Mouse (Mus musculus): ENCODE measurements around the gene Gm11985. TPM values are rescaled to one million over a fixed set of nuclear protein-coding genes. Genes with fewer than 3 reads are reported as not detected.

Gm11985 gene
- polyA plus RNA-seq, 1 experiment, result not detected

GRCm38 (mm10) chr11:7152371-7152770 is 36.0 kb downstream of the Gm11985 start:
- Histone ChIP-seq H3K4me1 (ENCODE audit: control insufficient read depth) (no peaks in the 10 kb centered on the region), H3K36me3 (ENCODE audit: control insufficient read depth) (no peaks in the 10 kb centered on the region), H3K4me3 (replicated peaks) (no peak overlapping the region), H3K9me3 (ENCODE audit: control insufficient read depth, low read length) (no peaks in the 10 kb centered on the region), H3K27me3 (ENCODE audit: control insufficient read depth) (no peaks in the 10 kb centered on the region)
- TF ChIP-seq TAL1 (IDR thresholded peaks at IDR 0.05; ENCODE audit: low read length) (no peak), GATA1 (IDR thresholded peaks at IDR 0.05; ENCODE audit: low read length) (no peak)

- Histone ChIP-seq H3K27me3 (ENCODE audit: control insufficient read depth) (no peaks in the 10 kb centered on the region), H3K4me3 (replicated peaks) (no peak overlapping the region), H3K9me3 (ENCODE audit: control insufficient read depth, low read length) (no peaks in the 10 kb centered on the region), H3K36me3 (ENCODE audit: control insufficient read depth) (no peaks in the 10 kb centered on the region), H3K4me1 (ENCODE audit: control insufficient read depth) (no peaks in the 10 kb centered on the region)
- no peak for TF ChIP-seq GATA1 (IDR thresholded peaks at IDR 0.05; ENCODE audit: low read length)
- TF ChIP-seq TAL1 (IDR thresholded peaks at IDR 0.05; ENCODE audit: low read length), result no peak
Measured at GRCm38 (mm10) chr11:7150511-7150910, 37.9 kb downstream of the Gm11985 start.

DNA sequence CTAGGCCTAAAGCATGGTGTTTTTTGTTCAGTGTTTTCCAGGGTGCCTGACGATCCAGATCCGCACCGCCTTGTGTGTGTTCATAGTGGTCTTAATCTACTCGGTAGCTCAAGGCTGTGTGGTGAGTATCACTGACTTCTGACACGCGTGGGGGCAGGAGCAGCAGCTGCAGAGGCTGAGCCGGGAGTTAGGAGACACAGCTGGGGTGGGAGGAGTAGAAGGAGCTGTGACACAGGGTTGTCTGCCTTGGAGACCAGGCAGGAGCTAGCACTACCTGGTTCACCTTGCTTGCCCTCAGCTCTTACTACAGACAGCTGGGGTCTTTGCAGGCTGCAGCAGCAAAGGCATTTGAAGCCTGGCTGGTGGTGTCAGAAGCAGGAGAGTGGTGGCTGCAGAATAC is 38.9 kb downstream of the Gm11985 start:
- TF ChIP-seq GATA1 (IDR thresholded peaks at IDR 0.05; ENCODE audit: low read length), result no peak
- no peak for TF ChIP-seq TAL1 (IDR thresholded peaks at IDR 0.05; ENCODE audit: low read length)
- no peaks in the 10 kb centered on the region for H3K9me3 ChIP-seq (ENCODE audit: control insufficient read depth, low read length)
- H3K4me1 ChIP-seq (ENCODE audit: control insufficient read depth), result no peaks in the 10 kb centered on the region
- H3K36me3 ChIP-seq (ENCODE audit: control insufficient read depth), result no peaks in the 10 kb centered on the region
- no peaks in the 10 kb centered on the region for H3K27me3 ChIP-seq (ENCODE audit: control insufficient read depth)
- H3K4me3 ChIP-seq (replicated peaks), result no peak overlapping the region

DNA sequence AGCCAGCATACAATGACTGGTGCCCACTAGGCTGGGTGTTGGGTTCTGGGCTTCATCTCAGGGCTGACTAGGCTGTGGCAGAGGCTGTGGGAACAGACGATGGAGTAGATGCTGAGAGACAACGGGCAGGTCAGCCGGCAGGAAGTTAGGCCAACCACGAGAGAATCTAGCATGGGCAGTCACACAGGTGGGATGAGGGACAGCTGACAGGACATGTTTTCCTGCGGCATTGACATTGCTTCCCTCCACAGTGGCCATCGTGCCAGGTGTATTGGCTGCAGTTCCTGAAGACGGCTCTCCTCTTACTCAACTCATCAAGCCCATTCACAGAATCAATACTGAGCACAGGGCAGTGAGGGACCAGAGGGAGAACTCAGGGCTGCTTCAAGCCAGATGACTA is 40.4 kb downstream of the Gm11985 start:
- H3K9me3 ChIP-seq (ENCODE audit: control insufficient read depth, low read length), result no peaks in the 10 kb centered on the region
- no peak overlapping the region for H3K4me3 ChIP-seq (replicated peaks)
- no peaks in the 10 kb centered on the region for H3K4me1 ChIP-seq (ENCODE audit: control insufficient read depth)
- no peaks in the 10 kb centered on the region for H3K36me3 ChIP-seq (ENCODE audit: control insufficient read depth)
- H3K27me3 ChIP-seq (ENCODE audit: control insufficient read depth), result no peaks in the 10 kb centered on the region
- TF ChIP-seq GATA1 (IDR thresholded peaks at IDR 0.05; ENCODE audit: low read length) (no peak), TAL1 (IDR thresholded peaks at IDR 0.05; ENCODE audit: low read length) (no peak)

GRCm38 (mm10) chr11:7147536-7147935 is 40.8 kb downstream of the Gm11985 start:
- no peaks in the 10 kb centered on the region for H3K36me3 ChIP-seq (ENCODE audit: control insufficient read depth)
- no peaks in the 10 kb centered on the region for H3K27me3 ChIP-seq (ENCODE audit: control insufficient read depth)
- no peaks in the 10 kb centered on the region for H3K4me1 ChIP-seq (ENCODE audit: control insufficient read depth)
- TF ChIP-seq GATA1 (IDR thresholded peaks at IDR 0.05; ENCODE audit: low read length) (no peak), TAL1 (IDR thresholded peaks at IDR 0.05; ENCODE audit: low read length) (no peak)
- no peaks in the 10 kb centered on the region for H3K9me3 ChIP-seq (ENCODE audit: control insufficient read depth, low read length)
- H3K4me3 ChIP-seq (replicated peaks), result no peak overlapping the region

- no peak overlapping the region for H3K4me3 ChIP-seq (replicated peaks)
- H3K36me3 ChIP-seq (ENCODE audit: control insufficient read depth), result no peaks in the 10 kb centered on the region
- no peak for TF ChIP-seq GATA1 (IDR thresholded peaks at IDR 0.05; ENCODE audit: low read length)
- TF ChIP-seq TAL1 (IDR thresholded peaks at IDR 0.05; ENCODE audit: low read length), result no peak
- H3K9me3 ChIP-seq (ENCODE audit: control insufficient read depth, low read length), result no peaks in the 10 kb centered on the region
- H3K27me3 ChIP-seq (ENCODE audit: control insufficient read depth), result no peaks in the 10 kb centered on the region
- no peaks in the 10 kb centered on the region for H3K4me1 ChIP-seq (ENCODE audit: control insufficient read depth)
Measured at GRCm38 (mm10) chr11:7145221-7145620, 43.1 kb downstream of the Gm11985 start.

DNA sequence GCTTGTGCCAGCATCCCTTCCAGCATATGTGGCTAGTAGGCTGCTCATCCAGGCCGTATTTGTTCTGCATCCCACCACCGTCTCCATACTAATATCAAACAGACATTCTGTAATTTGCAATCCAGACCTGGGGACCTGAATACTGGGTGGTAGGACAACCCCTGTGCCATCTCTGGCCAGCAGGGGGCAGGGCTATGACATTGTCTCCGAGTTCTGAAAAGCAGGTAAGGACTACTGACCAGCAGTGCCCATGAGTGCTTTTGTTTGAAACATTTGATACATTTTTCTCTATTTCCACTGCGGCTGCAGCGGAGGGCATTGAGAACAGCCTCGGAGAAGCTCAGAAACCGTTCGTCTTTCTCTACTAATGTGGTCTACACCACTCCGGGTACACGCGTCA is 44.0 kb downstream of the Gm11985 start:
- H3K4me1 ChIP-seq (ENCODE audit: control insufficient read depth), result no peaks in the 10 kb centered on the region
- H3K9me3 ChIP-seq (ENCODE audit: control insufficient read depth, low read length), result no peaks in the 10 kb centered on the region
- no peaks in the 10 kb centered on the region for H3K27me3 ChIP-seq (ENCODE audit: control insufficient read depth)
- no peak overlapping the region for H3K4me3 ChIP-seq (replicated peaks)
- H3K36me3 ChIP-seq (ENCODE audit: control insufficient read depth), result no peaks in the 10 kb centered on the region
- TF ChIP-seq TAL1 (IDR thresholded peaks at IDR 0.05; ENCODE audit: low read length) (no peak), GATA1 (IDR thresholded peaks at IDR 0.05; ENCODE audit: low read length) (no peak)

DNA sequence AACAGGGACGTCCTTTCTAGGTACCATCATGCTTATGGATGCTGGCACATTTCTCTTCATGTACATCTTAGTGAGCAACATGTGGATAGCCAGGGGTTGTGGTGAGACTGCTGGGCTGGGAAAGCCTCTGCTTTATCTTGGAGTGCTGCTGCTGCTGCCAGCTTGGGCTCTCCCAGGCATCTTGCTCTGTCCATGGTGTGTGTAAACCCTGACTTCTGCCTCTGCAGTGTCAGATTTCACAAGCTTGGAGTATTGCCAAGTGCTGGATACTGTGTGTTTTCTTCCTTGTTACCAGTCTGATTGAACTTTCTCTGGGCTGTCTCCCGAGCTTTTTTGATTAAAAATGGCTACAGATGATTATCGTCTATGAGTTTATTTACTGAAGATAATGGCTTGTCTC is 45.6 kb downstream of the Gm11985 start:
- Histone ChIP-seq H3K36me3 (ENCODE audit: control insufficient read depth) (no peaks in the 10 kb centered on the region), H3K4me3 (replicated peaks) (no peak overlapping the region), H3K9me3 (ENCODE audit: control insufficient read depth, low read length) (no peaks in the 10 kb centered on the region), H3K4me1 (ENCODE audit: control insufficient read depth) (peaks cover 5% of the 10 kb centered on the region), H3K27me3 (ENCODE audit: control insufficient read depth) (no peaks in the 10 kb centered on the region)
- no peak for TF ChIP-seq TAL1 (IDR thresholded peaks at IDR 0.05; ENCODE audit: low read length)
- TF ChIP-seq GATA1 (IDR thresholded peaks at IDR 0.05; ENCODE audit: low read length), result no peak

GRCm38 (mm10) chr11:7140449-7140848 is 47.9 kb downstream of the Gm11985 start:
- no peaks in the 10 kb centered on the region for H3K9me3 ChIP-seq (ENCODE audit: control insufficient read depth, low read length)
- H3K36me3 ChIP-seq (ENCODE audit: control insufficient read depth), result no peaks in the 10 kb centered on the region
- TF ChIP-seq TAL1 (IDR thresholded peaks at IDR 0.05; ENCODE audit: low read length), result no peak
- no peak for TF ChIP-seq GATA1 (IDR thresholded peaks at IDR 0.05; ENCODE audit: low read length)
- no peaks in the 10 kb centered on the region for H3K27me3 ChIP-seq (ENCODE audit: control insufficient read depth)
- peaks cover 5% of the 10 kb centered on the region for H3K4me1 ChIP-seq (ENCODE audit: control insufficient read depth)
- H3K4me3 ChIP-seq (replicated peaks), result no peak overlapping the region

GRCm38 (mm10) chr11:7138370-7138769 is 50.0 kb downstream of the Gm11985 start:
- Histone ChIP-seq H3K36me3 (ENCODE audit: control insufficient read depth) (no peaks in the 10 kb centered on the region), H3K4me3 (replicated peaks) (no peak overlapping the region), H3K9me3 (ENCODE audit: control insufficient read depth, low read length) (no peaks in the 10 kb centered on the region), H3K27me3 (ENCODE audit: control insufficient read depth) (no peaks in the 10 kb centered on the region), H3K4me1 (ENCODE audit: control insufficient read depth) (peaks cover 5% of the 10 kb centered on the region)
- TF ChIP-seq GATA1 (IDR thresholded peaks at IDR 0.05; ENCODE audit: low read length), result no peak
- TF ChIP-seq TAL1 (IDR thresholded peaks at IDR 0.05; ENCODE audit: low read length), result no peak
